Mouse (Mus musculus) C2C12 (cell line): ENCODE results near the gene Map3k11.

ENCODE experiments used
- CEBPB ChIP-seq: IDR thresholded peaks from one replicate; pipeline ENCODE4 v1.6.1; 2011; ENCODE audit warnings: low read depth, mild to moderate bottlenecking, control low read depth, moderate library complexity
- CTCF ChIP-seq: IDR thresholded peaks from one replicate; pipeline ENCODE4 v1.5.1; 2011; ENCODE audit not compliant: control insufficient read depth, insufficient read depth, insufficient read length
- FOSL1 ChIP-seq: IDR thresholded peaks from one replicate; pipeline ENCODE4 v1.8.0; 2011; ENCODE audit warnings: mild to moderate bottlenecking, low read length; ENCODE audit not compliant: poor library complexity, insufficient read depth, severe bottlenecking
- MAX ChIP-seq: IDR thresholded peaks from one replicate; pipeline ENCODE4 v1.6.1; 2011; ENCODE audit warnings: mild to moderate bottlenecking, control low read depth
- MYOD1 ChIP-seq: IDR thresholded peaks from one replicate; pipeline ENCODE4 v1.6.1; 2011; ENCODE audit warnings: low read depth; ENCODE audit not compliant: control insufficient read depth, insufficient read length
- USF1 ChIP-seq: IDR thresholded peaks from one replicate; pipeline ENCODE4 v1.6.1; 2011; ENCODE audit warnings: low read depth, mild to moderate bottlenecking, control low read depth, moderate library complexity

GRCm38 (mm10) chr19:5729444-5729815, 40.9 kb downstream of the Map3k11 start, which contains the start of gene Fam89b:
- TF ChIP-seq CTCF, result no peak
- TF ChIP-seq MAX, result no peak
- TF ChIP-seq USF1, result no peak
- no peak for TF ChIP-seq MYOD1
- TF ChIP-seq FOSL1, result no peak
- no peak for TF ChIP-seq CEBPB
